Mouse (Mus musculus) embryonic fibroblast, embryonic 13.5 days (primary cell): Measurements from ENCODE around the gene Gm19426.
A peak's percentile ranks its signal among the peaks of the same experiment; 100 is the strongest.

Source experiments
- CTCF ChIP-seq: IDR thresholded peaks from 2 replicates; pipeline ENCODE4 v1.5.1; 2011; ENCODE audit warnings: mild to moderate bottlenecking, control low read depth, low read length, moderate library complexity, borderline replicate concordance; ENCODE audit not compliant: insufficient read depth
- POLR2A ChIP-seq: IDR thresholded peaks from 2 replicates; pipeline ENCODE4 v1.6.1; 2011; ENCODE audit warnings: low read depth, mild to moderate bottlenecking, control low read depth, low read length, moderate library complexity

- TF ChIP-seq POLR2A, result peak; percentile 55; the same call in 1 of the 2 replicates
- TF ChIP-seq CTCF, result no peak
These were observed 6.9 kb downstream of the Gm19426 start for GRCm38 (mm10) chr2:84736312-84737161.
